Mouse (Mus musculus): ENCODE data around the gene Rexo1. TPM values are rescaled to one million over a fixed set of nuclear protein-coding genes. Genes with fewer than 3 reads are reported as not detected.

Rexo1 gene
- 98.1 and 124 TPM in 2 replicates for polyA plus RNA-seq (2012; rRNA removed)

DNA sequence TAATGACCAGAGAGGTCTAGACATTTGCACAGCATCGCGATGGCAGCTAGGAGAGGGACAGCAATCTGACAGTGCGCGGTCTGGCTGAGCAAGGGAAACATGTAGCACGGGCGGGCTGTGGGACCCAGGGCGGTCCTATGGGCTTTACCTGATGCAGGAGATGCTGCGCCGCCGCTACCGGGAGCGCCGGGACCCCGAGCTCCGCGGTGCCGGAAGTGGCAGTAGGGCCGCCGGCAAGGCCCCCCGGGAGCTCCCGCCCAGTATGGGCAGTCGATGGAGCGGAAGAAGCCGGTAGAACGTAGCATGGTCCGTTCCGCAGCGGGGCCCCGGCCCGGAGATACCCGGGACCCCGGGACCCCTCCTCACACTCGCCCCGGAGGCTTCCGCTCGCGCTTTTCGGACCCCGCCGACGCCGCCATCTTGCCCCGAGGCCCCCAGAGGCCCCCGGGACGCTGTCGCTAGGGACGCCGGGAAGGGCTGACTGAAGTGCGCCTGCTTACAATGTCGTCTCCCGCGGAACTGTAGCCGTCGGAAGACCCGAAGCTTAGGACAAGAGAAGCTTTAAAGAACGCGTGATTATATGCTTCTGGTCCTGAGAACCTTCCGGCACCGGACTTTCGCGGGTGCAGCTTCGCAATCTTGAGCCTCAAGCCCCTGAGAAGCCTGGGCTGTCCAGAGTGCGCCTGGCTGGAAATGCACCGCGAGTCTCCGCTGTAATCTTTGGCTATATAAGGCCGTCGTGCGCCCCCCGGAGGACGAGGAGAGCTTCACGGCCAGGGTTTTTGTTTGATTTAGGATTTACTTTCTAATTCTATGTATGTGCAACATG lies at the start of gene Rexo1:
Rexo1 (minus strand) TSS at position 445 of the 829 bp plus-strand sequence.

GRCm38 (mm10) chr10:80605721-80606120 lies 44.4 kb upstream of the Rexo1 start, which contains the start of gene Gm49322:
Gene Gm49322, plus strand, starts transcription at chr10:80606021.

DNA sequence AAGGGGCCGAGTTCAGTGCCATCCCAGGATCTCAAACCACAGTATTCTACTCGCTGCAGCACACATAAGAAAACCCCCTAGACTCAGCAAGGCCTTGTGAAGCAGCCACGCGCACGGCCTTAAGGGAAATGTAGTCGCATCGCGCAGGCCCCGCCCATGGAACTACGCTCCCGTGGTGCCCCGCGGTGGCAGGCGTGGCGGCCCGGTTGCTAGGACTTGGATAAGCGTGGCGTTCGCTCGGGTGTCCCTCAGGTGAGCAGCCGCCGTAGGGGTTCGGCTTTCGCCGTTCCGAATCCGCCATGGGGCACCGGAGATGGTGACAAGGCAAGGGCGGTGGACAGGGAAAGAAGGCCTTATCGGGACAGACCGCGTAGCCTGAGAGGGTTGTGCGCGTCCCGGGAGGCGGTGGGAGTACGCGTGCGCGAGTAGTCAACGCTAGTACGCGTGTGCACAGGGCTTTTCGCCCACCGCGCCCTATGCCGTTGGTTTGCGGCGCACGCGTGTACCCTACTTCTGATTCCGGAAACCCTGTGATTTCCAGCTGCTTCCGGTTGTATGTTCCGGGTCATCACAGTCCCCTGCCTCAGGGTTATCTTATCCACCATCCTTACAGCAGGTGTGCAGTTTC lies 41.5 kb upstream of the Rexo1 start, which contains the start of the genes Scamp4 and Adat3:
Scamp4 (plus strand) TSS at position 175 of the 628 bp plus-strand sequence.
Adat3 (plus strand) TSS at position 183 of the 628 bp plus-strand sequence.

DNA sequence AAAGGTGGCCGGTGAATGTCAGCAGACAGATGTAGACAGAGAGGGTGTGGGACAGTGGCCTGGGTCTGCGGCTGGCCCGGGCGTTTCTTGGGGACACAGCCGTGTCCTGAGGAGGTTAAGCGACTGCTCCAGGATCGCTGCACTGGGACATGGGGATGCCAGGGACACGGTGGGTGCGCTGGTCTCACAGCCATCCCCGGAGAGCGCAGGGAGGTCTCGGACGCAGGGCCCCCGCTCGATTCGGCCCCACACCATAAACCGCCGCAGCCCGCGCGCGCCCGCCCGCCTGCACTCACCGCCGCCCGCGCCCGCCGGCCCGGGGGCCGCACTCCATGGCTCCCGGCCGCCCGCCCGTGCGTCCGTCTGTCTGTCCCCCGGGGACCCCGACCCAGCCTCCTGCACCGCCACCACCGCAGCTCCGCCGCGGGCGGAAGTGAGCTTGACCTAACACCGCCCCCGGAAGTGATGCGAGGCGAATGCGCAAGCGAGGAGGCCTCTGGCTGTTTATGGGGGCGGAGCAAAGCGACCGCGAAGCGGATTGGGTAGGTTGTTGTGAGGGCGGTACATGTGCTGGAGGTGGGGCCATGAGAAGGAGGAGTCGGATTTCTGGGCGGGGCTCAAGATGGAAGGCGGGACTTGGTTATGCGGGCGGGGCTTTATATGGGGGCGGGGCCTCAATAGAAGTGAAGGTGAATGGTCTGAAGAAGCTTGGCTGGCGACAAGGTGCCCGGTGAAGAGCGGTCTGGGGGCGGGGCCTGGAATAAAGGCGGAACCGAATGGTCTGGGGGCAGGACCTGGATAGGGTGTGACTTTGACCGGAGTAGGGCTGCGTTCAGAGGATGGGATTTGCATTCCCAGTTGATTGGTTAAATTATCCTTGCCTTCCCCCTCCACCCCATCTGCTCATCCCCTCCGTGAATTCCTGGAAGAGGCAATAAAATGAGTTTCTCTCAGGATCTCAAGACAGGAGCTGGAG lies 28.8 kb upstream of the Rexo1 start, which contains the start of gene Abhd17a:
Abhd17a (minus strand) TSS at position 463 of the 976 bp plus-strand sequence.

GRCm38 (mm10) chr10:80577195-80578130 lies 16.1 kb upstream of the Rexo1 start, which contains the start of gene Klf16:
Gene Klf16, minus strand, starts transcription at chr10:80577321.

DNA sequence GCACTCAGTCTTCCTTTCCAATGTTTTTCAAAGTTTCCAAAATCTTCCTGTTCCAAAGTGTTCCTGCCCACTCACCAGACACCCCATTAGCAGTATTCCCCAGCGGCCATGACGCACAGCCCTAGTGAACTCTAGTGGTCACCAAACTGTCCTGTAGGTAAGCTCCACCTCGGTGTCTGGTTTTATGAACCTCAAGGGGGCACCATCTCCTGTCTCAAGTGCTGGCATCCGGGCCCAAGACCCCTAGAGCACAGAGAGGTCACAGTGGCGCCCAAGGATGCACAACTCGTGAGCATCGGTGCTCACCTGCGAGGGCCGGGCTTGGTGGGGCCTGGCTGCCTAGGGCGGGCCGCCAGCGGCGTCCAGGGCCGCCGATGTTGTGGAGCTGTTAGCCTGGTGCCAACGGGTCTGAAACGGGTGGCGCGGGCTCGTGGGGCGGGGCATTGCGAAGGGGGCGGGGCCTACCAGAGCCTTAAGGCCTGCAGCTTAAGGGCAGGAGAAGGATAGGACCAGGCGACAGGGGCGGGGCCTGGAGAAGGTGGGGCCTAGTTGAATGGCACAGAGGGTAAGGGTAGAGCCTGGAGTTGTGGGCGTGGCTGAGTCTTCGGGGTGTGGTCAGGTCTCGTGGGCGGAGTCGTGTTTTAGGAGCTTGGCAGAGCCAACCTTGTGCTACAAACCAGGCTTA lies 22.5 kb downstream of the Rexo1 start, which contains the start of gene Atp8b3:
Atp8b3 (minus strand) TSS at position 415 of the 685 bp plus-strand sequence.

DNA sequence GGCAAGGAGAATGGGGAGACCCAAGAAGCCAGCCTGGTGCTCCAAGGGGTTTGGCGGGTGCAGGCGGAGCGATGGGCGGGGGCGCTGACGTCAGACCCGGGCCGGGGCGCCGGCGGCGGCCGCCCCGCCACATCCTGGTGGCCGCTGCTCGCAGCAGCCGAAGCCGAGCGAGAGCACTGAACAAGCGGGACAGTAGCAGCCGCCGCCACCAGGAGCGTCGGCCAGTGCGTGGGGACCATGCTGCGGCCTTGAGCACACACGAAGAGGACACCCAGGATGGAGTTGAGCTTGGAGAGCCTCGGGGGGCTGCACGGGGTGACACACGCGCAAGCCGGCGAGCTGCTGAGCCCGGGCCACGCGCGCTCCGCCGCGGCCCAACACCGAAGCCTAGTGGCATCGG lies 66.6 kb downstream of the Rexo1 start, which contains the start of gene Onecut3:
Onecut3 (plus strand) TSS at position 104 of the 400 bp plus-strand sequence.

Other genes starting within 250 kb of the Rexo1 start
- 71.0 and 75.2 TPM in 2 replicates for gene 2310011J03Rik, start 241.0 kb downstream of the Rexo1 start, polyA plus RNA-seq (2012; rRNA removed)
- 17.4 and 20.3 TPM in 2 replicates for gene Pcsk4, start 232.1 kb downstream of the Rexo1 start, polyA plus RNA-seq (2012; rRNA removed)
- 8.6 and 13.7 TPM in 2 replicates for gene Reep6, start 231.6 kb downstream of the Rexo1 start, polyA plus RNA-seq (2012; rRNA removed)
- gene Adamtsl5, start 213.1 kb downstream of the Rexo1 start, polyA plus RNA-seq (2012; rRNA removed) = 18.5 and 21.2 TPM in 2 replicates
- 8.2 and 10.0 TPM in 2 replicates for gene Plk5, start 205.1 kb downstream of the Rexo1 start, polyA plus RNA-seq (2012; rRNA removed)
- 95.3 and 114 TPM in 2 replicates for gene Mex3d, start 173.9 kb downstream of the Rexo1 start, polyA plus RNA-seq (2012; rRNA removed)
- gene Mbd3, start 162.0 kb downstream of the Rexo1 start, polyA plus RNA-seq (2012; rRNA removed) = 266 and 282 TPM in 2 replicates
- gene Uqcr11, start 154.7 kb downstream of the Rexo1 start, polyA plus RNA-seq (2012; rRNA removed) = 1,515 and 1,936 TPM in 2 replicates
- gene Tcf3, start 127.9 kb downstream of the Rexo1 start, polyA plus RNA-seq (2012; rRNA removed) = 199 and 209 TPM in 2 replicates
- gene Onecut3, start 66.7 kb downstream of the Rexo1 start, polyA plus RNA-seq (2012; rRNA removed) = 0.02 and 0.06 TPM in 2 replicates
- 0.19 and 0.22 TPM in 2 replicates for gene Atp8b3, start 22.4 kb downstream of the Rexo1 start, polyA plus RNA-seq (2012; rRNA removed)
- gene Klf16, start 15.8 kb upstream of the Rexo1 start, polyA plus RNA-seq (2012; rRNA removed) = 57.0 and 74.9 TPM in 2 replicates
- 395 and 572 TPM in 2 replicates for gene Abhd17a, start 28.8 kb upstream of the Rexo1 start, polyA plus RNA-seq (2012; rRNA removed)
- gene Scamp4, start 41.3 kb upstream of the Rexo1 start, polyA plus RNA-seq (2012; rRNA removed) = 130 and 147 TPM in 2 replicates
- 31.5 and 40.6 TPM in 2 replicates for gene Adat3, start 41.3 kb upstream of the Rexo1 start, polyA plus RNA-seq (2012; rRNA removed)
- 4.1 and 4.6 TPM in 2 replicates for gene Gm49322, start 44.5 kb upstream of the Rexo1 start, polyA plus RNA-seq (2012; rRNA removed)
- gene Csnk1g2, start 61.3 kb upstream of the Rexo1 start, polyA plus RNA-seq (2012; rRNA removed) = 331 and 342 TPM in 2 replicates
- gene Btbd2, start 95.5 kb upstream of the Rexo1 start, polyA plus RNA-seq (2012; rRNA removed) = 158 and 164 TPM in 2 replicates
- gene Mknk2, start 116.6 kb upstream of the Rexo1 start, polyA plus RNA-seq (2012; rRNA removed) = 264 and 300 TPM in 2 replicates
- gene Mob3a, start 140.4 kb upstream of the Rexo1 start, polyA plus RNA-seq (2012; rRNA removed) = 39.8 and 44.2 TPM in 2 replicates
- gene Izumo4, start 140.6 kb upstream of the Rexo1 start, polyA plus RNA-seq (2012; rRNA removed) = 58.7 and 66.7 TPM in 2 replicates
- 146 and 168 TPM in 2 replicates for gene Ap3d1, start 180.7 kb upstream of the Rexo1 start, polyA plus RNA-seq (2012; rRNA removed)
- gene Dot1l, start 193.6 kb upstream of the Rexo1 start, polyA plus RNA-seq (2012; rRNA removed) = 45.9 and 51.9 TPM in 2 replicates
- 70.1 and 97.6 TPM in 2 replicates for gene Sf3a2, start 236.6 kb upstream of the Rexo1 start, polyA plus RNA-seq (2012; rRNA removed)
- gene Plekhj1, start 237.1 kb upstream of the Rexo1 start, polyA plus RNA-seq (2012; rRNA removed) = 86.4 and 95.0 TPM in 2 replicates
- 323 and 349 TPM in 2 replicates for gene Amh, start 243.7 kb upstream of the Rexo1 start, polyA plus RNA-seq (2012; rRNA removed)